Mouse (Mus musculus) embryo, embryonic 10.5 days (tissue): ENCODE results near the gene Lgsn.
A peak's percentile ranks its signal among the peaks of the same experiment; 100 is the strongest.

Source experiments
- DNase-seq: peaks from one replicate; pipeline ENCODE4 v3.0.0-alpha.2; 2015; ENCODE audit warnings: low spot score

The Lgsn gene

DNA sequence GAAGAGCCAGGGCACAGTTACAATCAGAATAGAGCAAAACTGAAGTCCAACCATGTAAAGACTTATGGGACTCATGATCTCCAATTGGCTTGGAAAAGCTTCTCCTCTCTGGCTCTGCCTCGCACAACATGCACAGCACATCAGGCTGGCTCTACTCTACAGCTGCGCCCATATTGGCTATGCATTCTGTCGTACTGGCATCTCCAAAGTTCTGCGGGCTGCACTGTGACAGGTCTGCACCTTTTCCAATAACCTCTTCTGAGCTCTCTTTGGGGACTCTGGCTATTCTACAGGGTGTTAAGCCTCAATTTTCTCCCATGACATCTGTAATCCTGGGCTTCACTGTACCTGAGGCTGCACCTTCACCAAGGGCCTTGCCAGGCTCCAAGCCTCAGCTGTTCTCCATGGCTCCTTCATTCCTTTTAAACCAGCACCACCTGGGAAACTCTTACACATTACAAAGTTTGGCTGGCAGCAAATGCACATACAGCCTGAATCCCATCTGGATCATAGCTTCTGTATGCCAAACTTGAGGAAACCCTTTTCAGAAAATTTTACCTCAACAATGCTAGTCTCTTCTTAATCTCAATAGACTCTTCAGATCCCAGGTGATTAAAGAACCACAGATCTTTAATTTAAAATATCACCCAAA, 44.5 kb downstream of the Lgsn start:
- no peak for DNase-seq

DNA sequence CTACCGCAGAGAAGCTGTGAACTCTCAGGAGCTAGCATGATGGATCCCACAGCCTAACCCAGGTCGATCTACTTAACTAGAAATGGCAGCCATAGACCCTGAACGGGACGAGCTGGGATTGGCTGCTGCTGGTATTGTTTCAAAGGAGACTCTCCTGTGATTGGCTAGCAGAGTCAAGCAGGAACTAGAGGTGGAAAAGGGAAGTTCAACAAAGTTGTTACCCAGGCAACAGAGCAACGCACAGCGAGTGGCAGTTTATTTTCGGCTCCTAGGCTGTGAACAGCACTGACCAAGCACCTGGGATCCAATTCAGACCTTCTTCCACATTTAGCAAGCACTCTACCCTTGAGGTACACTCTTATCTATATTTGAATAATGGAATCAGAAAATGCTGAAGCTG, 46.4 kb downstream of the Lgsn start, which contains the start of the genes 4931428L18Rik and Pih1d3:
TSS of gene 4931428L18Rik (minus strand) at position 121 of the 400 bp plus-strand sequence.
TSS of gene Pih1d3 (plus strand) at position 275 of the 400 bp plus-strand sequence.
- no peak for DNase-seq

DNA sequence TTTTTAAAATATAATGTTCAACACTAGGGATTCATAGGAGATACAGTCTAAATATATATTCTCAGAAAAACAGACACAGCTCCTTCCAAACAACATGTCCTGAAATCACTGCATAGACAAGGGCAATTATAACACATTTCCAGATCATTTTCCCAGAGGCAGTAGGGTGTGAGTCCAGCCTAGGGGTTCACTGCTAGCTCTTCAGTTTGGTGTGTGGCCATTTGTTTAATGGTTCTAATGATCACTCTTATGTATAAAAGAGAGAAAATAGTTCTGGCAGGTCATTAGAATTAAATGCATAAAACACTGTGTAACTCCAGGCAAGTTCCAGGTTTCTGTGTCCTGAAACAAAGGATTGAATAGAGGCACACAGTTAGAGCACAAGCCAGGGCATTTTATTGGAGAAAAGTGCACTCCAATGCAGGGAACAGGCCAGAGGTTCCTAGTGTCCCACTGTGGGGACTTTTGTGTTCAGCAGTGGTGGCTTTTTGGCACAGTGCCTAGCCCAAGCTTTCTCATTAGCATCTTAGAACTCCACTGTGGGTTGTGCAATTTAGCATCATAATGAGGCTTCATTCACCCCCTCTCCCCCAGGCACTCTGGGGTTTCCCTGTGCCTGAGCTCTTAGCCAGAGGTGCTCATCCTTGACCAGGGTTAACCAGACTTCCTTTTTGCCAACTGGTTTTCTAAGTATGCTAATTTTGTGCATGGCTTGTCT, 57.3 kb downstream of the Lgsn start:
- peak; percentile 9 for DNase-seq
